Mouse (Mus musculus) ES-E14 (cell line): ENCODE measurements around the gene Klf12. TPM values are rescaled to one million over a fixed set of nuclear protein-coding genes. Genes with fewer than 3 reads are reported as not detected.

Experiments
- DNase-seq: peaks from one replicate; pipeline ENCODE4 v3.0.0-alpha.2; 2013; ENCODE audit warnings: low read depth, low spot score
- H3K27ac ChIP-seq: 2 replicates; pipeline ENCODE4 v1.5.1; 2012; ENCODE audit warnings: low read depth, mild to moderate bottlenecking, low read length, moderate library complexity, mixed read lengths; ENCODE audit not compliant: poor library complexity, insufficient read depth, severe bottlenecking
- H3K36me3 ChIP-seq: 2 replicates; pipeline ENCODE4 v1.6.1; 2012; ENCODE audit warnings: mild to moderate bottlenecking, low read length, moderate library complexity, mixed read lengths; ENCODE audit not compliant: control insufficient read depth, poor library complexity, insufficient read depth, severe bottlenecking
- H3K4me1 ChIP-seq, 2 experiments: fragments of 150-350 bp in 1 of 2; sonication (generic) in 1 of 2; 2 replicates each; pipeline ENCODE4 v1.6.1; 2012; ENCODE audit warnings: low read length in 2 of 2, mild to moderate bottlenecking in 1 of 2, mixed read lengths in 1 of 2; ENCODE audit not compliant: control insufficient read depth in 2 of 2, insufficient read depth in 2 of 2, poor library complexity in 1 of 2
- H3K4me3 ChIP-seq, 2 experiments: fragments of 150-350 bp in 1 of 2; sonication (generic) in 1 of 2; 2 replicates each; pipeline ENCODE4 v1.5.1; 2012; ENCODE audit warnings: low read length in 2 of 2, low read depth in 1 of 2, mild to moderate bottlenecking in 1 of 2, mixed read lengths in 1 of 2; ENCODE audit not compliant: insufficient read depth in 1 of 2, poor library complexity in 1 of 2, severe bottlenecking in 1 of 2
- H3K9ac ChIP-seq: 2 replicates; pipeline ENCODE4 v1.6.1; 2012; ENCODE audit warnings: low read depth, mild to moderate bottlenecking, low read length, mixed read lengths; ENCODE audit not compliant: poor library complexity, insufficient read depth, severe bottlenecking
- H3K9me3 ChIP-seq: fragments of 150-350 bp; sonication (generic); 2 replicates; pipeline ENCODE4 v1.6.1; 2012; ENCODE audit warnings: low read depth, mild to moderate bottlenecking, low read length; ENCODE audit not compliant: control insufficient read depth, insufficient read depth
- CHD2 ChIP-seq: IDR thresholded peaks from 2 replicates; pipeline ENCODE4 v1.6.1; 2014; ENCODE audit warnings: mild to moderate bottlenecking, low read depth, low read length, inconsistent platforms
- HCFC1 ChIP-seq: IDR thresholded peaks from 2 replicates; pipeline ENCODE4 v1.6.1; 2012; ENCODE audit warnings: low read length, inconsistent platforms, borderline replicate concordance; ENCODE audit not compliant: insufficient read depth
- MAFK ChIP-seq: IDR thresholded peaks from 2 replicates; pipeline ENCODE4 v1.6.1; 2014; ENCODE audit warnings: mild to moderate bottlenecking, low read depth, low read length, inconsistent platforms; ENCODE audit not compliant: insufficient read depth
- ZC3H11A ChIP-seq: IDR thresholded peaks from 2 replicates; pipeline ENCODE4 v1.6.1; 2012; ENCODE audit warnings: low read depth, mild to moderate bottlenecking, inconsistent platforms, low read length, borderline replicate concordance
- ZNF384 ChIP-seq: IDR thresholded peaks from 2 replicates; pipeline ENCODE4 v1.6.1; 2012; ENCODE audit warnings: low read depth, low read length, inconsistent platforms
- in situ Hi-C, 2 experiments: fragments of 600-800 bp; cut with MboI; formaldehyde crosslinking; loops; one replicate each; pipeline ENCODE4 v1.15.1; 2025; ENCODE audit warnings: low sequenced_read_pairs in 2 of 2, inconsistent platforms in 1 of 2; ENCODE audit not compliant: unreplicated experiment in 2 of 2
- total RNA-seq: library from RNA; depleted of rRNA; stranded (reverse); fragments of 300-350 nt; gene quantifications from 2 replicates; pipeline ENCODE4 v1.2.3, GENCODE M21; 2012

The Klf12 gene
- total RNA-seq, 1 experiment = 8.7 TPM

DNA sequence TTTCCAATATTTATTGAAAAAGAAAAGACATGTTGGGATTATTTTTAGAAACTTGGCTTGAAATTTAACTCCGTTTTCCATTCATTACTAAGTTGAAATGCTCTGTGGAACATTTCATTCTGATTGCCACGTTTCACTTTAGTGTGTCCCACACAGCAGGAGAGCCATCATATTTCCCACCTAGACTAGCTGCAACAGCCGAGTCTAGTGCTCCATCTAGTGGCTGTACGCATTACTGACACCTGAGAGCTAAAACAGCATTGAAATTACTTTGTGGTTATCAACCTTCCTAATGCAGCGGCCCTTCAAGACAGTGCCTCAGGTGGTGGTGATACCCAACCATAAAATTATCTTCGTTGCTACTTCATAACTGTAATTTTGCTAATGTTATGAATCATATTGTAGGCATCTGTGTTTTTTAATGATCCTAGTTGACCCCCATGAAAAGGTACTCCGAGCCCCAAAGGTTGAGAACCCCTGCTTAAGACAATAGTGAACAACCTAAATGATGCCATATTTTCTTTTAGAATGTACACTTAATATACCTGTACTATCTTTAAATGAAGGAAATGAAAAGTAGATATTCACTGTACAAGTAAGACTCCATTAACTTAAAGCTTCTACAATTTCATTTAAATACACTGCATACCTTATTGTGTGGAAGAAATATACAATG lies 389.6 kb downstream of the Klf12 start:
- H3K9ac ChIP-seq = no peak overlapping the region
- H3K36me3 ChIP-seq = no peaks in the 10 kb centered on the region; the same call in 1 of the 2 replicates
- TF ChIP-seq CHD2 = no peak
- TF ChIP-seq ZNF384 = no peak
- no peak for TF ChIP-seq HCFC1
- peak; percentile 99 for TF ChIP-seq ZC3H11A
- no peak for TF ChIP-seq MAFK
- H3K27ac ChIP-seq = no peak overlapping the region
- no peaks in the 10 kb centered on the region for H3K9me3 ChIP-seq
- no peaks in the 10 kb centered on the region for H3K4me1 ChIP-seq
- H3K4me3 ChIP-seq = no peak overlapping the region
- in situ Hi-C loops = loop anchor here (10.0 to 25.0 kb wide), 2 partner anchors 758 to 760 kb away; no protein-coding TSS in a partner anchor
- peak; percentile 51 for DNase-seq

DNA sequence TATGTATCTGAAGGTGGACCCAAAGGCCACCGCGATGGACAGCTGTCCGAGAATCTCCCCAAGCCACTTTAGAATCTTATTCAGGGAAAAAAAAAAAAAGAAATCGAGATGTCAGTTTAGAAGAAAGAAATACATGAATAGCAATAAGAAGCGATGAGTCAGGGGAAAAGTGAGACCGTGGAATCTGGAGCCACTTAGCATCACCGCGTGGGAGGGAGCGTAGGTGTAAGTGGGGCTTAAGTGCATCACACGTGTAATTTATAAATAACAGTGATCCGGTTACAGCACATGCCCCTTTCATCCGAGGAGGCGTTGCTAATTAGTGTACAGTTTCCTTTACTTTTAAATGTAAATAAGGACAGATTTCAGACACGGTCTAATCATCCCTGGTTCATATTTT lies 390.4 kb downstream of the Klf12 start:
- TF ChIP-seq ZNF384 (no peak), CHD2 (no peak), ZC3H11A (no peak)
- Histone ChIP-seq H3K9ac (no peak overlapping the region), H3K36me3 (no peaks in the 10 kb centered on the region; the same call in 1 of the 2 replicates), H3K4me1 (no peaks in the 10 kb centered on the region), H3K9me3 (no peaks in the 10 kb centered on the region), H3K27ac (no peak overlapping the region), H3K4me3 (no peak overlapping the region)
- DNase-seq = no peak
- in situ Hi-C loops = loop anchor here (10.0 to 25.0 kb wide), 2 partner anchors 757 to 759 kb away; no protein-coding TSS in a partner anchor

DNA sequence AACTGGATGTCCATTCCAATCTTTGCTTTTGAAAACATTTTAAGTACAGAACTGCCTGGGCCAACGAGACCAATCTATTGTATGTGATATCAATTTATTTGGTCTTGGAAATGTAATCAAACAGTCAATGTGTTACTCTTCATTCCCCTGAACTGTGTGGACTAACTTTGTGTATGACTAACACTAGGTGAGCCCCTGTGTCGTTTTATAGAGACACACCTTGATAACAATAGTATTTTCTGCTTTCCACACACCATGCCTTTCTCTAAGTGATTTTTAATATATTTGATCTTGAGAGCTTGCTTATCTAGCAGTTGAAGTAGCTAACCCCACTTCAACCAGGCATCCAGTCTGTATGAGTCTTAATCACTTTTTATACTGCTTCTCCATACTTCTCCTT lies 398.0 kb downstream of the Klf12 start:
- no peaks in the 10 kb centered on the region for H3K9me3 ChIP-seq
- H3K27ac ChIP-seq = no peak overlapping the region
- H3K4me1 ChIP-seq = no peaks in the 10 kb centered on the region
- in situ Hi-C loops = loop anchor here in 1 of 2 experiments (25.0 kb wide), 1 partner anchor 749 kb away; no protein-coding TSS in a partner anchor
- no peak for DNase-seq
- no peak for TF ChIP-seq ZNF384
- no peak for TF ChIP-seq ZC3H11A
- TF ChIP-seq CHD2 = no peak
- no peak for TF ChIP-seq MAFK
- no peak for TF ChIP-seq HCFC1
- H3K36me3 ChIP-seq = no peaks in the 10 kb centered on the region
- no peak overlapping the region for H3K9ac ChIP-seq
- no peak overlapping the region for H3K4me3 ChIP-seq

DNA sequence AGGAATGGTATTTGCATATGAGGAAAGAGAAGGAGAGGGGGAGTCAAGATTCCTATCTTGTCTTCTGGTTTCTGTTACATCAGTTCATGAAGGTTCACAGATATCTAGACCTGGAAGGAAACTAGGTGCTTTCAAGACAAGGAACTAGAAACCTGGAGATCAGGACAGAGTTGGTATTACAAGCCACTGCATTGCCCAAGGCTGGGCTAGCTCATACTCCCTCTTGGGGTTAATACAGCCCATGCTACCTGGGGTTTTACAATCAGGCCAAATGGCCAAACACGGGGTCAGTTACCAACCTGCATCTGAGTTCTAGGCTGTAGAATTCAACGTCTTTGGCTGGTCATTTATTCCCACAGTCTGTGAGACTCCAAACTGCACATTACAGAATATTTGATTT lies 398.9 kb downstream of the Klf12 start:
- in situ Hi-C loops = loop anchor here in 1 of 2 experiments (25.0 kb wide), 1 partner anchor 748 kb away; no protein-coding TSS in a partner anchor
- no peak for TF ChIP-seq ZNF384
- no peak for TF ChIP-seq HCFC1
- no peak for TF ChIP-seq MAFK
- TF ChIP-seq ZC3H11A = no peak
- no peak for TF ChIP-seq CHD2
- Histone ChIP-seq H3K27ac (no peak overlapping the region), H3K9ac (no peak overlapping the region), H3K4me3 (no peak overlapping the region), H3K36me3 (no peaks in the 10 kb centered on the region), H3K4me1 (no peaks in the 10 kb centered on the region), H3K9me3 (no peaks in the 10 kb centered on the region)
- no peak for DNase-seq
